Mouse (Mus musculus): Measurements from ENCODE around the gene Gm47791.
A peak's percentile ranks its signal among the peaks of the same experiment; 100 is the strongest.

Gm47791 gene

GRCm38 (mm10) chr1:82785546-82785945, 14.5 kb upstream of the Gm47791 start:
- DNase-seq, result peak; percentile 55 to 72

- DNase-seq, result no peak
These were observed 12.5 kb upstream of the Gm47791 start for GRCm38 (mm10) chr1:82783559-82783958.

GRCm38 (mm10) chr1:82779388-82779966, 8.4 kb upstream of the Gm47791 start:
- DNase-seq, result no peak

GRCm38 (mm10) chr1:82775293-82775692, 4.2 kb upstream of the Gm47791 start:
- no peak for DNase-seq

- no peak for DNase-seq
These were observed 2.2 kb upstream of the Gm47791 start for GRCm38 (mm10) chr1:82773208-82773607.

- DNase-seq, result no peak
These were observed 1.4 kb upstream of the Gm47791 start for GRCm38 (mm10) chr1:82772428-82772827.

GRCm38 (mm10) chr1:82768269-82768668, 2.8 kb downstream of the Gm47791 start, which contains the start of gene Tm4sf20:
Tm4sf20 (minus strand) TSS chr1:82768461.
- no peak for DNase-seq

GRCm38 (mm10) chr1:82766641-82767040, 4.4 kb downstream of the Gm47791 start:
- no peak for DNase-seq

GRCm38 (mm10) chr1:82766227-82766626, 4.8 kb downstream of the Gm47791 start:
- DNase-seq, result no peak

- no peak for DNase-seq
These were observed 8.8 kb downstream of the Gm47791 start for GRCm38 (mm10) chr1:82762274-82762673.

- DNase-seq, result no peak
These were observed 9.4 kb downstream of the Gm47791 start for GRCm38 (mm10) chr1:82761454-82762169.

GRCm38 (mm10) chr1:82759520-82759919, 11.5 kb downstream of the Gm47791 start:
- DNase-seq, result no peak

GRCm38 (mm10) chr1:82747714-82748452, 23.2 kb downstream of the Gm47791 start:
- DNase-seq, result no peak

- DNase-seq, result no peak
These were observed 24.6 kb downstream of the Gm47791 start for GRCm38 (mm10) chr1:82746408-82746807.

- DNase-seq, result no peak
These were observed 27.1 kb downstream of the Gm47791 start for GRCm38 (mm10) chr1:82743962-82744361.

- DNase-seq, result no peak
These were observed 29.5 kb downstream of the Gm47791 start for GRCm38 (mm10) chr1:82741539-82741938.

GRCm38 (mm10) chr1:82738066-82738465, 33.0 kb downstream of the Gm47791 start:
- DNase-seq, result no peak

- DNase-seq, result no peak
These were observed 37.7 kb downstream of the Gm47791 start for GRCm38 (mm10) chr1:82733357-82733756.

- no peak for DNase-seq
These were observed 44.6 kb downstream of the Gm47791 start for GRCm38 (mm10) chr1:82726482-82726881.

- no peak for DNase-seq
These were observed 45.2 kb downstream of the Gm47791 start for GRCm38 (mm10) chr1:82725875-82726185.

GRCm38 (mm10) chr1:82725026-82725874, 45.8 kb downstream of the Gm47791 start:
- DNase-seq, result no peak

GRCm38 (mm10) chr1:82724339-82725025, 46.6 kb downstream of the Gm47791 start, which contains the start of gene Mff:
Mff (plus strand) TSS chr1:82724890.
- peak; percentile 94 to 96 for DNase-seq
